In the genomic region with DNA sequence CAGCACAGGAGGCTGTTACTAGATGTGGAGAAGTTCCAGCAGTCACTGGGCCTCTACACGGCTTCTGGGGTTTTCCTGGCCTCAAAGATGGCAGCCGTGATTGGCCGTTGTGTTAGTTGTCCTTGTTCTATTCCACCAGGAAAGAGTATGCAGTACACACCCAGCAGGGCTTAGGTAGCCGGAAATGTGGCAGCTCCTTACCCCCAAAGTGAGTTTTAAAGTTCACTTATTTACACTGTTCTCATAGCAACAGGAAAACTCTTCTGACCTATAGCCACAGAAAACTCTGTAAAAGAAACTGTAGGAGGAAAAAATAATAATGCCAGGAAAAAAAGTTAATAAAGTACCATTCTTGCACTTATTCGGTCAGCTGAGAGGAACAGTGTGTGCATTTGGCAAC, we compare ENCODE assay signal across 24 mouse cellular contexts.
"Had no signal": no experiment of that assay in that cellular context is flagged by ENCODE, and none has a peak within 500 bp of the region (broad histone marks: within the 10 kb centered on the region; RNA-seq: fewer than 3 reads in every experiment).

No protein-coding gene starts in this region.

- ATAC-seq: hindbrain, postnatal 0 days; intestine, postnatal 0 days had no signal

- H3K9ac ChIP-seq: heart, embryonic 13.5 days; heart, embryonic 15.5 days; hindbrain, embryonic 13.5 days; hindbrain, embryonic 15.5 days; limb, embryonic 12.5 days; liver, embryonic 13.5 days had no signal

- H3K4me1 ChIP-seq: hindbrain, embryonic 13.5 days; hindbrain, embryonic 15.5 days had no signal

- H3K4me3 ChIP-seq: heart, adult 2 months; heart, embryonic 13.5 days; heart, embryonic 15.5 days; hindbrain, embryonic 13.5 days; hindbrain, embryonic 15.5 days; limb, embryonic 12.5 days; liver, embryonic 13.5 days had no signal

- H3K27me3 ChIP-seq: heart, embryonic 13.5 days; heart, embryonic 15.5 days; hindbrain, embryonic 13.5 days; hindbrain, embryonic 15.5 days; limb, embryonic 12.5 days; liver, embryonic 13.5 days had no signal

- H3K4me2 ChIP-seq: heart, embryonic 11.5 days; heart, embryonic 13.5 days; heart, embryonic 15.5 days; hindbrain, embryonic 13.5 days; hindbrain, embryonic 15.5 days; limb, embryonic 12.5 days; liver, embryonic 11.5 days; liver, embryonic 13.5 days had no signal

- DNase-seq: gastrocnemius, postnatal 10 days; gastrocnemius, postnatal 25 days; heart, adult 11 months; heart, adult 2 months; heart, postnatal 14 days; heart, postnatal 36 days; kidney, adult 18-20 months; kidney, adult 8-10 months; kidney, postnatal 10 days; kidney, postnatal 36 days; layer of hippocampus, adult 9-11 months; layer of hippocampus, postnatal 36 days; left cerebral cortex, postnatal 4 days; liver; liver, embryonic 13.5 days had no signal

- H3K36me3 ChIP-seq: heart, embryonic 13.5 days; heart, embryonic 15.5 days; hindbrain, embryonic 13.5 days; hindbrain, embryonic 15.5 days; limb, embryonic 12.5 days; liver, embryonic 13.5 days had no signal

- H3K9me3 ChIP-seq: heart, embryonic 13.5 days; heart, embryonic 15.5 days; hindbrain, embryonic 13.5 days; hindbrain, embryonic 15.5 days; limb, embryonic 12.5 days; liver, embryonic 13.5 days had no signal

- H3K27ac ChIP-seq: heart, adult 2 months; heart, embryonic 13.5 days; heart, embryonic 15.5 days; hindbrain, embryonic 13.5 days; hindbrain, embryonic 15.5 days; hindbrain, postnatal 0 days; limb, embryonic 12.5 days; liver, embryonic 13.5 days had no signal
